Mouse (Mus musculus) adrenal gland, adult 10 weeks (tissue): ENCODE results near the gene Pth2. TPM values are rescaled to one million over a fixed set of nuclear protein-coding genes. Genes with fewer than 3 reads are reported as not detected.

Source experiments
- polyA plus RNA-seq: library from polyadenylated mRNA; stranded (reverse); fragments of 350-450 nt; fragmentation: Illumina TruSeq; extraction: RNeasy Lipid Tissue Mini Kit (QIAGEN cat#74804); gene quantifications from one replicate; pipeline ENCODE4 v1.2.3, GENCODE M21; 2014; ENCODE audit warnings: low read depth, low replicate concordance

Gene Pth2
- polyA plus RNA-seq, result not detected

DNA sequence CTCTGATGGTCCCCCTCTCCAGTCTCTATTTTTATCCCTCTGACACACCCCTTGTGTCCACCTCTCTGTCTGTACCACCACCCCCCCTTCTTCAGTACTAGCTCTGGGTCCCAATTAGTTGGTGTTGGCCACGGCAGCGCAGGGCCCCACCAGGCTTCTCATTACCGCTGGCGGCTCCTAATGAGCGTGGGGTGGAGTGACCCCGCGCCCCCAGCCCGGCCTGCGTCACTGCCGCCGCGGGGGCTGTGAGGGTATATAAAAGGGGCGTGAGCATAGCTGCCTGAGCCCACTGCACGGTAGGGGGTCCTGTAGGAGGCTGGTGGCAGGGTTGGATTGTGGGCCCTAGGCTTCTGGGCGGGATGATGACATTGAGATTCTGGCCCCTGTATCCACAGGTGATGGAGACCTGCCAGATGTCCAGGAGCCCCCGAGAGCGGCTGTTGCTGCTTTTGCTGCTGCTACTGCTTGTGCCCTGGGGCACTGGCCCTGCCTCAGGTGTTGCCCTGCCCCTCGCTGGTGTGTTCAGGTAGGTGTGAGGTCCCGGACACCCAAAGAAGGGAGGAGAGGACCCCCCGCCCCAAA is at the start of gene Pth2:
Gene Pth2, plus strand, starts transcription at position 100 of the 582 bp plus-strand sequence.

GRCm38 (mm10) chr7:45135993-45136567 is 44.7 kb upstream of the Pth2 start, which contains the start of the genes Gm45713 and Flt3l:
Gm45713 (minus strand) TSS chr7:45136231.
Flt3l (minus strand) TSS chr7:45136432.

DNA sequence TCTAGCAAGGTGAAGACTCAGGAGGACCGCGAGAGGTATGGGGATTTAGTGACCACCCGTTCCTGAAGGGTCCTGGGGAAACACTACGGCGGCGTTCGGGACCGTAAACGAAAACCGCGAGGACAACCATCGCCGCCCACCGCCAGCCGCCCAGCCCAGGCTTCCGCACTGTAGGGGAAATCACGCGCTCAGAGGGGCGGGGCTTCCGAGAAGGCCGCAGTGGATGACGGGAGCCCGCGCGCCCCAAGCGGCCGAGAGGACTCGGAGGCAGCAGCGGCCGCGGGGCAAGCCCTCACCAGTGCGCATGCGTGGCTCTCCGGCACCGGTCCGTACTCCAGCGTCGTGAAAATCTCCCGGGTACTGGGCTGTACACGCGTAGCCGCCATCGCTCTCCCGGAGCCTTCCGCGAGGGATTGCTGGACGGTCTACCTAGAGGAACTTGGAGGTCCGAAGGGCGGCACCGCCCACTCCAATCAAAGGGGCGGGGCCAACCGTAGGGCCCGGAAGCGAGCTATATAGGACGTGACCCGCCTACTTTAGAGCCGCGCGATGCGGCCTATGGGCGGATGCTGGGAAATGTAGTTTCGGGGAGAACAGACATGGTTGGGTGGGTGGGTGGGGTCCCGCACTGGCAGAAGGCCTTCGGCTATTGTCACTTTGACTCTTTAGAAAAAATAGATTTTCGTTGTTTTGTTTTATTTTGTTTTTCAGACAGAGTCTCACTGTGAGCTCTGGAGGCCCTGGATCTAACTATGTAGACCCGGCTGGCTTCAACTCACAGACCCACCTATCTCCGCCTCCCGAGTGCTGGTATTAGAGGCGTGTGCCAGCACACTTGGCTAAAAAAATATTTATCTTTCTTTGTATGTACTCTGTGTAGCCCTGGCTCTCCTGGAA is 26.5 kb upstream of the Pth2 start, which contains the start of the genes Pih1d1 and Aldh16a1:
Gene Pih1d1, plus strand, starts transcription at position 208 of the 897 bp plus-strand sequence.
Gene Aldh16a1, minus strand, starts transcription at position 489 of the 897 bp plus-strand sequence.

DNA sequence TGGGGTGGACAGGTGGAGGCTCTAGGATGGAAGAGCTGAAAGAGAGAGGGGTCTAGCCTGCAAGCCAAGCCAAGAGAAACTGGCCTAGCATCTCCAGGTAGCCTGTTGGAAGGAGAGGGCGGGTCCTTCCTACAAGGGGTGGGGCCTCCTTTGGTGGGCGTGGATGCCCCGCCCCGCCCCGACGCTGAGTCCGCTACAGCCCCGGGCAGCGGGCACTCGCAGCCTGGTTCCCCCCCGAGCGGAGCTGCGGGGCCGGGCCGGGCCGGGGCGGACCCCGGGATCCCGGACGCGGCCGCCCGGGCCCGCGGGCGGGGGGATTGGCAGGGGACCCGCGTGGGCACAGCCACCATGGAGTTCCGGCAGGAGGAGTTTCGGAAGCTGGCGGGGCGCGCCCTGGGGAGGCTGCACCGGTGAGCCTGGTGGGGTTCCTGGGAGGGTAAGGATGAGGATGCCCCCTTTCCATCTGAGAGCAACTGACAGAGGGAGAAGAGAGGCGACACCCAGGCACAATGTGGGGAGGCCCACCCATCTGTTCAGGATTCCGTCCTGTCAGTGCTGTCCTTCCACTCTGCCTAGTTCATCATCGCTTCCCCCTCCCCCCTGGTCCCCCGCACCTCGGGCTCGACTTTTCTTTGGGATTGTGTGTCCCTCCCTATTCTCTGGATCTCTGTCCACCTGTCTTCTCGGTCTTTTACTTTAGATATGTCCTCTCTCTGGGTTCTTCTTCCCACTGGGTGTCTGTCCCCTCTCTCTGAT is 16.9 kb upstream of the Pth2 start, which contains the start of gene Slc17a7:
Gene Slc17a7, plus strand, starts transcription at position 215 of the 756 bp plus-strand sequence.

GRCm38 (mm10) chr7:45179469-45179868 is 1.3 kb upstream of the Pth2 start, which contains the start of gene Gfy:
Gfy (minus strand) TSS chr7:45179569.

GRCm38 (mm10) chr7:45204380-45205143 is 23.8 kb downstream of the Pth2 start, which contains the start of gene Ccdc155:
Ccdc155 (minus strand) TSS chr7:45204892.

GRCm38 (mm10) chr7:45211851-45212251 is 31.1 kb downstream of the Pth2 start, which contains the start of gene Dkkl1:
Dkkl1 (minus strand) TSS chr7:45212147.

DNA sequence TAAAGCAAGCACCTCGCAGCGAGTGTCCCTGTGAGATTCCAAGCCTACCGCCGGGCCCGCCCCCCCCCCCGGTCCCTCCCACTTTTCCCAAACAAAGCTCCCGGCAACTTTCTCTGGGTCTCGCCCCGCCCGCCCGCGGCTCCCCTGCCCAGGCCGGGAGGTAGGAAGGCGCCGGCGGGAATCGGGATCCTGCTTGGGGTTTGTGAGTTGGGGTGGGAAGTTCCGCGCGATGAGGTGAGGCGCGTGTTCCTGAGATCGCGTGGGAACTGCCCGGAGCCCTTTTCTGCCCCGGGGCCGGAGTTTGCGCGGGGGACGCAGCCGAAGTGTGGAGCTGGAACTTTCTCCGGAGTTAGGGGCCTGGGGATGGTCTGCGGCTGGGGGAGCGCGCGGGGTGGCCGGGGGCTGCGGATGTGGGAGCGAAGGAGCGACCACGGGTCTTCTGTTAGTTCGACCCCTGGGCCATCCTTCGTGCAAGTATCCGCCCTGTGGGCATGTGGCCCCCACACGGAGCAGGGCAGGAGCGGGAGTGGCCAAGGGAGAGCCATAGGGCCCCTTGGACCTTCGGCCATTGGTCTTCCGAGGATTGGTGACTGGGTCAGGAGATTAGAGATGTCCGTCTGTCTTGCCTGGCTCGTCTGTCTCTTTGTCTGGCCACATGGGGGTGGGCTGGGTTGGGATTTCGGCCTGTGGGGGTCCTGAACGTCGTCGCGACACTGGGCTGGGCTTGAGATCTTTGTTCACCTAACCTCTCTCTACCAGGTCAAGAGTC is 35.1 kb downstream of the Pth2 start, which contains the start of gene Tead2:
Gene Tead2, plus strand, starts transcription at position 81 of the 769 bp plus-strand sequence.

Other genes with a start within 250 kb of the Pth2 start
- gene Tsks, start 237.8 kb upstream of the Pth2 start, polyA plus RNA-seq, result not detected
- 0.70 TPM for gene Cpt1c, start 206.1 kb upstream of the Pth2 start, polyA plus RNA-seq
- 9.0 TPM for gene Prmt1, start 194.4 kb upstream of the Pth2 start, polyA plus RNA-seq
- 24.6 TPM for gene Irf3, start 183.3 kb upstream of the Pth2 start, polyA plus RNA-seq
- not detected for gene Bcl2l12, start 182.3 kb upstream of the Pth2 start, polyA plus RNA-seq
- 4.1 TPM for gene Scaf1, start 164.6 kb upstream of the Pth2 start, polyA plus RNA-seq
- 5.8 TPM for gene Rras, start 163.0 kb upstream of the Pth2 start, polyA plus RNA-seq
- gene Prr12, start 128.1 kb upstream of the Pth2 start, polyA plus RNA-seq, result 0.41 TPM
- gene Nosip, start 118.6 kb upstream of the Pth2 start, polyA plus RNA-seq, result 7.3 TPM
- gene Prrg2, start 118.3 kb upstream of the Pth2 start, polyA plus RNA-seq, result 3.9 TPM
- gene Rcn3, start 88.8 kb upstream of the Pth2 start, polyA plus RNA-seq, result not detected
- gene Fcgrt, start 77.1 kb upstream of the Pth2 start, polyA plus RNA-seq, result 21.6 TPM
- gene Rps11, start 56.6 kb upstream of the Pth2 start, polyA plus RNA-seq, result 313 TPM
- gene Rpl13a, start 52.2 kb upstream of the Pth2 start, polyA plus RNA-seq, result 287 TPM
- gene Gm45713, start 44.8 kb upstream of the Pth2 start, polyA plus RNA-seq, result not detected
- gene Flt3l, start 44.6 kb upstream of the Pth2 start, polyA plus RNA-seq, result 11.4 TPM
- gene Pih1d1, start 26.7 kb upstream of the Pth2 start, polyA plus RNA-seq, result 2.8 TPM
- gene Aldh16a1, start 26.4 kb upstream of the Pth2 start, polyA plus RNA-seq, result 2.0 TPM
- gene Slc17a7, start 17.0 kb upstream of the Pth2 start, polyA plus RNA-seq, result not detected
- gene Gfy, start 1.4 kb upstream of the Pth2 start, polyA plus RNA-seq, result not detected
- not detected for gene Ccdc155, start 23.9 kb downstream of the Pth2 start, polyA plus RNA-seq
- gene Dkkl1, start 31.2 kb downstream of the Pth2 start, polyA plus RNA-seq, result not detected
- gene Tead2, start 34.8 kb downstream of the Pth2 start, polyA plus RNA-seq, result 2.2 TPM
- gene Cd37, start 58.1 kb downstream of the Pth2 start, polyA plus RNA-seq, result 0.52 TPM
- not detected for gene Slc6a16, start 60.1 kb downstream of the Pth2 start, polyA plus RNA-seq
- not detected for gene Slc6a21, start 96.5 kb downstream of the Pth2 start, polyA plus RNA-seq
- gene Trpm4, start 152.8 kb downstream of the Pth2 start, polyA plus RNA-seq, result 0.29 TPM
- gene Hrc, start 154.3 kb downstream of the Pth2 start, polyA plus RNA-seq, result 0.87 TPM
- gene Ppfia3, start 186.0 kb downstream of the Pth2 start, polyA plus RNA-seq, result not detected
- gene Lin7b, start 189.6 kb downstream of the Pth2 start, polyA plus RNA-seq, result not detected
- gene Snrnp70, start 214.7 kb downstream of the Pth2 start, polyA plus RNA-seq, result 77.1 TPM
- gene Kcna7, start 224.7 kb downstream of the Pth2 start, polyA plus RNA-seq, result not detected
- not detected for gene Ntf5, start 232.7 kb downstream of the Pth2 start, polyA plus RNA-seq
- gene Lhb, start 239.8 kb downstream of the Pth2 start, polyA plus RNA-seq, result not detected